11 mouse cellular contexts compared by ENCODE assay signal in the genomic region with DNA sequence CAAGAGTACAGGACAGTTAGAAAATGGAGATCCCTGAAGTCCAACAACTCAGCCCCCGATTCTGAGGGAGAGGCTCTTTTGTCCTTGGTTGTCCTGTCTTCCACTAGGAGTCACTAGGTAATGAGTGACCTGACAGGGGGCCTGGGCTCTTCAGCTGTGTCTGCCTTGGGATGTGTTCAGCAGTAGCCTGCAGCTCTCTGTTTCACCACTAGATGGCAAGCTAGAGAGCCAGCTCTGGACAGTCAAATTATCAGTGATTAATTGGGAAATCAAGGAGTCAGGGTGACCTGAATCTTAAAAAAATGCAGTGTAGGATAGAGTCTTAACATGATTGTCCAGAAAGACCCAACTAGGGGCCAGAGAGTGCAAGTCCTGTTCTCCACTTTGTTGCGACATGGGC. TPM values are rescaled to one million over a fixed set of nuclear protein-coding genes. Genes with fewer than 3 reads are reported as not detected.
DNase-seq lines count a peak whose midpoint lies in the region; ATAC-seq and TF ChIP-seq lines count a peak whose summit lies in the region.
"Had no signal": no experiment of that assay in that cellular context is flagged by ENCODE, and none has a peak within 500 bp of the region (broad histone marks: within the 10 kb centered on the region; RNA-seq: fewer than 3 reads in every experiment).

No protein-coding gene starts in this region.

- 69% methylated on average over 2 of the region's 2 CpGs for WGBS in bone marrow, adult 2 months
- WGBS in neural tube, embryonic 11.5 days = 70% methylated on average over 2 of the region's 2 CpGs

- intact Hi-C loops in left cerebral cortex, postnatal 10 days (cut with DNase I) = loop anchor here (5.0 kb wide), 1 partner anchor 362 kb away; no protein-coding TSS in a partner anchor

- H3K4me3 ChIP-seq in bone marrow, adult 2 months (replicated peaks; ENCODE audit: control insufficient read depth, low read depth, low read length) = no peak overlapping the region
- H3K4me3 ChIP-seq in neural tube, embryonic 11.5 days (ENCODE audit: low read depth, low read length) = no peak overlapping the region
- H3K4me3 ChIP-seq: erythroblast, embryonic 14.5 days; liver, embryonic 15.5 days; stomach, embryonic 15.5 days had no signal

- peak; percentile 51 for DNase-seq in gastrocnemius, postnatal 10 days
- DNase-seq in gastrocnemius, postnatal 25 days = no peak
- DNase-seq in right cerebral cortex, postnatal 14 days = peak; percentile 45
- DNase-seq in right cerebral cortex, postnatal 36 days (ENCODE audit: low spot score in 2 of 2) = no peak
- DNase-seq in kidney, postnatal 10 days = peak; percentile 69
- DNase-seq in neural tube, embryonic 11.5 days (ENCODE audit: low spot score) = peak; percentile 20
- no peak for DNase-seq in left cerebral cortex, postnatal 10 days (ENCODE audit: extremely low spot score in 1 of 2, low spot score in 2 of 2)

- no peaks in the 10 kb centered on the region for H3K36me3 ChIP-seq in neural tube, embryonic 11.5 days (ENCODE audit: control insufficient read depth, insufficient read depth, low read length)
- H3K36me3 ChIP-seq: liver, embryonic 15.5 days; stomach, embryonic 15.5 days had no signal

- TF ChIP-seq CTCF in bone marrow, adult 2 months (IDR thresholded peaks at IDR 0.05; ENCODE audit: control insufficient read depth, insufficient read depth, low read length) = peak; percentile 56

- ATAC-seq in neural tube, embryonic 11.5 days (ENCODE audit: insufficient read depth, low FRiP score, low TSS enrichment) = no peak

- H3K9ac ChIP-seq in neural tube, embryonic 11.5 days (ENCODE audit: low read length) = no peak overlapping the region
- H3K9ac ChIP-seq: liver, embryonic 15.5 days; stomach, embryonic 15.5 days had no signal

- H3K4me1 ChIP-seq in bone marrow, adult 2 months (ENCODE audit: control insufficient read depth, insufficient read depth, low read length) = no peaks in the 10 kb centered on the region
- H3K4me1 ChIP-seq in neural tube, embryonic 11.5 days (ENCODE audit: control insufficient read depth, insufficient read depth, low read length) = no peaks in the 10 kb centered on the region
- H3K4me1 ChIP-seq: liver, embryonic 15.5 days; stomach, embryonic 15.5 days had no signal

- no peaks in the 10 kb centered on the region for H3K27me3 ChIP-seq in neural tube, embryonic 11.5 days (ENCODE audit: control insufficient read depth, insufficient read depth, low read length)
- H3K27me3 ChIP-seq: liver, embryonic 15.5 days; stomach, embryonic 15.5 days had no signal

- no peak overlapping the region for H3K27ac ChIP-seq in bone marrow, adult 2 months (ENCODE audit: control insufficient read depth, insufficient read depth, low read depth, low read length, poor library complexity)
- H3K27ac ChIP-seq in neural tube, embryonic 11.5 days (ENCODE audit: low read depth, low read length) = no peak overlapping the region
- H3K27ac ChIP-seq: liver, embryonic 15.5 days; stomach, embryonic 15.5 days had no signal

- TF ChIP-seq POLR2A in bone marrow, adult 2 months (IDR thresholded peaks at IDR 0.05; ENCODE audit: borderline replicate concordance, control insufficient read depth, low read depth, low read length) = no peak

- no peaks in the 10 kb centered on the region for H3K9me3 ChIP-seq in neural tube, embryonic 11.5 days (ENCODE audit: control insufficient read depth, low read length)
- H3K9me3 ChIP-seq: liver, embryonic 15.5 days; stomach, embryonic 15.5 days had no signal

- H3K4me2 ChIP-seq in neural tube, embryonic 11.5 days (ENCODE audit: low read depth) = no peak overlapping the region
- H3K4me2 ChIP-seq: liver, embryonic 15.5 days; stomach, embryonic 15.5 days had no signal

RNA-seq across cellular contexts. Expression of a gene that starts 53.3 kb away (rescaled TPM):
- under 1 TPM; 0.07 to 0.12 TPM for total RNA-seq in gastrocnemius, postnatal 10 days (2021)
- total RNA-seq in gastrocnemius, postnatal 25 days (2021) = under 1 TPM; 0.11 to 0.43 TPM
- polyA plus RNA-seq in bone marrow, adult 2 months (2011; ENCODE audit: insufficient read depth, insufficient read length, low replicate concordance, missing spikeins) = 1.2 and 2.8 TPM in 2 replicates
- polyA plus RNA-seq in neural tube, embryonic 11.5 days (2014; fragmentation: Nextera tagmentation; extraction: Ambion mirVana) = 0.05 and 0.09 TPM in 2 replicates
- total RNA-seq in left cerebral cortex, postnatal 10 days (2021) = 10 to 100 TPM; 82.6 to 84.8 TPM
- polyA plus RNA-seq: erythroblast, embryonic 14.5 days had no signal

Comparison
In these comparisons a context has a peak if more than half of its experiments do, and no peak if none do; other contexts are left out.
1. DNase-seq: peak in gastrocnemius, postnatal 10 days (single experiment), right cerebral cortex, postnatal 14 days (single experiment), kidney, postnatal 10 days (single experiment) and neural tube, embryonic 11.5 days (single experiment); none in gastrocnemius, postnatal 25 days (single experiment), right cerebral cortex, postnatal 36 days (0 of 2) and left cerebral cortex, postnatal 10 days (0 of 2).
2. RNA of a gene that starts 53.3 kb away (total RNA-seq): 82.6 to 84.8 TPM in left cerebral cortex, postnatal 10 days; 0.11 to 0.43 TPM in gastrocnemius, postnatal 25 days and 0.07 to 0.12 TPM in gastrocnemius, postnatal 10 days; every median in the first group is over 10 times any median in the second.